ENCODE assay signal across 9 mouse cellular contexts in genomic region chr5:115188824-115189223, GRCm38 (mm10). TPM values are rescaled to one million over a fixed set of nuclear protein-coding genes. Genes with fewer than 3 reads are reported as not detected.
A peak's percentile ranks its signal among the peaks of the same experiment; 100 is the strongest.
DNase-seq lines count a peak whose midpoint lies in the region; ATAC-seq and TF ChIP-seq lines count a peak whose summit lies in the region.
"Had no signal": no experiment of that assay in that cellular context is flagged by ENCODE, and none has a peak within 500 bp of the region (broad histone marks: within the 10 kb centered on the region; RNA-seq: fewer than 3 reads in every experiment).

No protein-coding gene starts in this region.

- H3K36me3 ChIP-seq in neural tube, embryonic 11.5 days (ENCODE audit: control insufficient read depth, insufficient read depth, low read length), result no peaks in the 10 kb centered on the region
- H3K36me3 ChIP-seq: limb, embryonic 12.5 days had no signal

- no peak overlapping the region for H3K4me3 ChIP-seq in embryonic fibroblast, embryonic 13.5 days (ENCODE audit: insufficient read depth, low read length)
- no peak overlapping the region for H3K4me3 ChIP-seq in neural tube, embryonic 11.5 days (ENCODE audit: low read depth, low read length)
- H3K4me3 ChIP-seq: limb, embryonic 12.5 days had no signal

- intact Hi-C loops in heart, postnatal 10 days (cut with DNase I), result loop anchor here (2.0 to 10.0 kb wide), 2 partner anchors 64 to 214 kb away; partner anchors contain the start of gene Hnf1a

- H3K27me3 ChIP-seq in neural tube, embryonic 11.5 days (ENCODE audit: control insufficient read depth, insufficient read depth, low read length), result peaks cover 6% of the 10 kb centered on the region

- H3K9ac ChIP-seq in neural tube, embryonic 11.5 days (ENCODE audit: low read length), result no peak overlapping the region
- H3K9ac ChIP-seq: limb, embryonic 12.5 days had no signal

- no peaks in the 10 kb centered on the region for H3K9me3 ChIP-seq in neural tube, embryonic 11.5 days (ENCODE audit: control insufficient read depth, low read length)
- H3K9me3 ChIP-seq: limb, embryonic 12.5 days had no signal

- TF ChIP-seq POLR2A in embryonic fibroblast, embryonic 13.5 days (IDR thresholded peaks at IDR 0.05; ENCODE audit: low read depth, low read length), result no peak

- peak; percentile 58; the same call in 1 of the 2 replicates for TF ChIP-seq CTCF in embryonic fibroblast, embryonic 13.5 days (IDR thresholded peaks at IDR 0.05; ENCODE audit: borderline replicate concordance, insufficient read depth, low read length)

- 0 out of 2 replicates have a peak, but pooled peaks cover 2% of the 10 kb centered on the region for H3K4me1 ChIP-seq in embryonic fibroblast, embryonic 13.5 days (ENCODE audit: control insufficient read depth, insufficient read depth, low read length)
- H3K4me1 ChIP-seq in neural tube, embryonic 11.5 days (ENCODE audit: control insufficient read depth, insufficient read depth, low read length), result peaks cover 31% of the 10 kb centered on the region

- peak; percentile 35 to 64 for DNase-seq in heart, postnatal 10 days
- DNase-seq in heart, adult 8-10 months (ENCODE audit: low spot score), result no peak
- DNase-seq in A20 (ENCODE audit: low read depth, low spot score), result peak; percentile 68
- DNase-seq in ZHBTc4 (ENCODE audit: low read depth, low spot score), result peak; percentile 92
- peak; percentile 50 for DNase-seq in neural tube, embryonic 11.5 days (ENCODE audit: low spot score)
- DNase-seq in right cerebral cortex, adult 18-20 months, result no peak

- ATAC-seq in neural tube, embryonic 11.5 days (ENCODE audit: insufficient read depth, low FRiP score, low TSS enrichment), result no peak
- ATAC-seq in erythroid progenitor cell, adult 5-6 weeks (replicated peaks; ENCODE audit: low FRiP score, poor library complexity, severe bottlenecking), result no peak

- WGBS in neural tube, embryonic 11.5 days, result 57% methylated on average over 5 of the region's 5 CpGs

- H3K4me2 ChIP-seq in neural tube, embryonic 11.5 days (ENCODE audit: low read depth), result no peak overlapping the region
- H3K4me2 ChIP-seq: limb, embryonic 12.5 days had no signal

- H3K27ac ChIP-seq in embryonic fibroblast, embryonic 13.5 days (ENCODE audit: insufficient read depth, low read length), result no peak overlapping the region
- H3K27ac ChIP-seq in neural tube, embryonic 11.5 days (ENCODE audit: low read depth, low read length), result no peak overlapping the region
- H3K27ac ChIP-seq: limb, embryonic 12.5 days had no signal

RNA-seq across cellular contexts. Expression of gene Cabp1, which starts 5.4 kb away (rescaled TPM):
- total RNA-seq in heart, postnatal 10 days (2021), result 1 to 10 TPM; 6.4 to 6.6 TPM
- total RNA-seq in heart, adult 8-10 months (2022), result 1 to 10 TPM; 1.7 to 2.6 (median 1.9) TPM
- polyA plus RNA-seq in embryonic fibroblast, embryonic 13.5 days (2011; ENCODE audit: insufficient read length, low read depth, missing spikeins), result 2.2 and 3.3 TPM in 2 replicates
- polyA plus RNA-seq in neural tube, embryonic 11.5 days (2014; fragmentation: Nextera tagmentation; extraction: Ambion mirVana), result 11.4 and 12.3 TPM in 2 replicates
- not detected in 2 replicates for total RNA-seq in erythroid progenitor cell, adult 5-6 weeks (2015; ENCODE audit: low replicate concordance)
- total RNA-seq in erythroid progenitor cell, adult 5-6 weeks (2017; ENCODE audit: low replicate concordance), result not detected in 2 replicates

RNA-seq across cellular contexts. Expression of gene Mlec, which starts 30.8 kb away (rescaled TPM):
- total RNA-seq in heart, postnatal 10 days (2021), result 10 to 100 TPM; 72.9 to 85.0 TPM
- 10 to 100 TPM; 75.2 to 88.5 (median 78.8) TPM for total RNA-seq in heart, adult 8-10 months (2022)
- 182 and 220 TPM in 2 replicates for polyA plus RNA-seq in embryonic fibroblast, embryonic 13.5 days (2011; ENCODE audit: insufficient read length, low read depth, missing spikeins)
- 50.1 and 56.9 TPM in 2 replicates for polyA plus RNA-seq in neural tube, embryonic 11.5 days (2014; fragmentation: Nextera tagmentation; extraction: Ambion mirVana)
- 32.3 and 36.8 TPM in 2 replicates for total RNA-seq in erythroid progenitor cell, adult 5-6 weeks (2015; ENCODE audit: low replicate concordance)
- 23.2 and 25.9 TPM in 2 replicates for total RNA-seq in erythroid progenitor cell, adult 5-6 weeks (2017; ENCODE audit: low replicate concordance)

RNA-seq across cellular contexts. Expression of gene Pop5, which starts 46.8 kb away (rescaled TPM):
- 10 to 100 TPM; 28.9 to 30.8 TPM for total RNA-seq in heart, postnatal 10 days (2021)
- 10 to 100 TPM; 26.6 to 35.1 (median 32.8) TPM for total RNA-seq in heart, adult 8-10 months (2022)
- 18.6 and 22.8 TPM in 2 replicates for polyA plus RNA-seq in embryonic fibroblast, embryonic 13.5 days (2011; ENCODE audit: insufficient read length, low read depth, missing spikeins)
- polyA plus RNA-seq in neural tube, embryonic 11.5 days (2014; fragmentation: Nextera tagmentation; extraction: Ambion mirVana), result 121 and 122 TPM in 2 replicates
- 45.8 and 70.0 TPM in 2 replicates for total RNA-seq in erythroid progenitor cell, adult 5-6 weeks (2015; ENCODE audit: low replicate concordance)
- total RNA-seq in erythroid progenitor cell, adult 5-6 weeks (2017; ENCODE audit: low replicate concordance), result 29.8 and 33.7 TPM in 2 replicates

RNA-seq across cellular contexts. Expression of gene Unc119b, which starts 54.0 kb away (rescaled TPM):
- total RNA-seq in heart, postnatal 10 days (2021), result 10 to 100 TPM; 23.8 TPM
- total RNA-seq in heart, adult 8-10 months (2022), result 10 to 100 TPM; 11.8 to 18.5 (median 14.5) TPM
- polyA plus RNA-seq in embryonic fibroblast, embryonic 13.5 days (2011; ENCODE audit: insufficient read length, low read depth, missing spikeins), result 18.6 and 19.8 TPM in 2 replicates
- polyA plus RNA-seq in neural tube, embryonic 11.5 days (2014; fragmentation: Nextera tagmentation; extraction: Ambion mirVana), result 67.7 and 73.4 TPM in 2 replicates
- total RNA-seq in erythroid progenitor cell, adult 5-6 weeks (2015; ENCODE audit: low replicate concordance), result 5.4 and 5.9 TPM in 2 replicates
- total RNA-seq in erythroid progenitor cell, adult 5-6 weeks (2017; ENCODE audit: low replicate concordance), result 5.4 and 6.8 TPM in 2 replicates

Comparison
In these comparisons a context has a peak if more than half of its experiments do, and no peak if none do; other contexts are left out.
1. DNase-seq: peak in heart, postnatal 10 days (2 of 2), A20 (single experiment), ZHBTc4 (single experiment) and neural tube, embryonic 11.5 days (single experiment); none in heart, adult 8-10 months (single experiment) and right cerebral cortex, adult 18-20 months (single experiment).